Mouse (Mus musculus): ENCODE measurements at regions not wholly inside any gene's neighbourhood (a gene's known extent, or its start where the extent isn't known, plus 50 kb on each side); places are given as distances from the start of the nearest gene placed in this dataset.

GRCm38 (mm10) chr10:118596206-118596605, 155.4 kb downstream of the Ifng start:
- H3K27ac ChIP-seq, result no peak overlapping the region
- H3K36me3 ChIP-seq (ENCODE audit: control insufficient read depth, insufficient read depth, low read length), result no peaks in the 10 kb centered on the region
- no peaks in the 10 kb centered on the region for H3K79me2 ChIP-seq (replicated peaks; ENCODE audit: control insufficient read depth, insufficient read depth, low read length)
- WGBS, result 27% methylated on average over 8 of the region's 8 CpGs
- no peak overlapping the region for H3K4me3 ChIP-seq
- H3K27me3 ChIP-seq (ENCODE audit: control insufficient read depth, insufficient read depth, low read length), result no peaks in the 10 kb centered on the region
- H3K4me1 ChIP-seq (ENCODE audit: control insufficient read depth, insufficient read depth, low read length), result peaks cover 3% of the 10 kb centered on the region; the same call in 1 of the 2 replicates
- DNase-seq, result peak; percentile 23 to 32
- intact Hi-C loops (cut with DNase I), result loop anchor here (10.0 kb wide), 1 partner anchor 369 kb away; no protein-coding TSS in a partner anchor
- no peak overlapping the region for H3K9ac ChIP-seq (ENCODE audit: low read depth, low read length)
- no peak for TF ChIP-seq POLR2A (IDR thresholded peaks at IDR 0.05; ENCODE audit: insufficient read depth, low read depth, low read length)
- no peak for TF ChIP-seq EP300 (IDR thresholded peaks at IDR 0.05; ENCODE audit: insufficient read depth, low read depth, low read length)
- no peak for TF ChIP-seq CTCF (IDR thresholded peaks at IDR 0.05)

GRCm38 (mm10) chr10:118598497-118598896, 157.7 kb downstream of the Ifng start:
- intact Hi-C loops (cut with DNase I), result loop anchor here (10.0 kb wide), 1 partner anchor 366 kb away; no protein-coding TSS in a partner anchor
- H3K36me3 ChIP-seq (ENCODE audit: control insufficient read depth, insufficient read depth, low read length), result no peaks in the 10 kb centered on the region
- no peak overlapping the region for H3K27ac ChIP-seq
- H3K9ac ChIP-seq (ENCODE audit: low read depth, low read length), result no peak overlapping the region
- no peak for DNase-seq
- peaks cover 3% of the 10 kb centered on the region; the same call in 1 of the 2 replicates for H3K4me1 ChIP-seq (ENCODE audit: control insufficient read depth, insufficient read depth, low read length)
- no peaks in the 10 kb centered on the region for H3K27me3 ChIP-seq (ENCODE audit: control insufficient read depth, insufficient read depth, low read length)
- 80% methylated on average over 4 of the region's 4 CpGs for WGBS
- no peak overlapping the region for H3K4me3 ChIP-seq
- H3K79me2 ChIP-seq (replicated peaks; ENCODE audit: control insufficient read depth, insufficient read depth, low read length), result no peaks in the 10 kb centered on the region
- TF ChIP-seq EP300 (IDR thresholded peaks at IDR 0.05; ENCODE audit: insufficient read depth, low read depth, low read length) (no peak), CTCF (IDR thresholded peaks at IDR 0.05) (no peak)

GRCm38 (mm10) chr10:118599197-118599596, 158.4 kb downstream of the Ifng start:
- no peaks in the 10 kb centered on the region for H3K36me3 ChIP-seq (ENCODE audit: control insufficient read depth, insufficient read depth, low read length)
- 86% methylated on average over 5 of the region's 5 CpGs for WGBS
- no peak overlapping the region for H3K4me3 ChIP-seq
- no peak for DNase-seq
- intact Hi-C loops (cut with DNase I), result loop anchor here (10.0 kb wide), 1 partner anchor 366 kb away; no protein-coding TSS in a partner anchor
- H3K27ac ChIP-seq, result no peak overlapping the region
- H3K4me1 ChIP-seq (ENCODE audit: control insufficient read depth, insufficient read depth, low read length), result peaks cover 3% of the 10 kb centered on the region; the same call in 1 of the 2 replicates
- no peaks in the 10 kb centered on the region for H3K79me2 ChIP-seq (replicated peaks; ENCODE audit: control insufficient read depth, insufficient read depth, low read length)
- TF ChIP-seq POLR2A (IDR thresholded peaks at IDR 0.05; ENCODE audit: insufficient read depth, low read depth, low read length) (no peak), EP300 (IDR thresholded peaks at IDR 0.05; ENCODE audit: insufficient read depth, low read depth, low read length) (no peak), CTCF (IDR thresholded peaks at IDR 0.05) (no peak)
- H3K27me3 ChIP-seq (ENCODE audit: control insufficient read depth, insufficient read depth, low read length), result no peaks in the 10 kb centered on the region
- H3K9ac ChIP-seq (ENCODE audit: low read depth, low read length), result no peak overlapping the region

GRCm38 (mm10) chr10:118599610-118600009, 158.8 kb downstream of the Ifng start:
- no peak overlapping the region for H3K9ac ChIP-seq (ENCODE audit: low read depth, low read length)
- intact Hi-C loops (cut with DNase I), result loop anchor here (10.0 kb wide), 1 partner anchor 365 kb away; no protein-coding TSS in a partner anchor
- 71% methylated on average over 4 of the region's 4 CpGs for WGBS

GRCm38 (mm10) chr10:118602922-118603321, 162.1 kb downstream of the Ifng start:
- Histone ChIP-seq H3K27ac (no peak overlapping the region), H3K79me2 (replicated peaks; ENCODE audit: control insufficient read depth, insufficient read depth, low read length) (no peaks in the 10 kb centered on the region), H3K9ac (ENCODE audit: low read depth, low read length) (no peak overlapping the region), H3K27me3 (ENCODE audit: control insufficient read depth, insufficient read depth, low read length) (no peaks in the 10 kb centered on the region), H3K36me3 (ENCODE audit: control insufficient read depth, insufficient read depth, low read length) (no peaks in the 10 kb centered on the region), H3K4me3 (no peak overlapping the region), H3K4me1 (ENCODE audit: control insufficient read depth, insufficient read depth, low read length) (no peaks in the 10 kb centered on the region)
- intact Hi-C loops (cut with DNase I), result no loop called here
- DNase-seq, result no peak
- TF ChIP-seq CTCF (IDR thresholded peaks at IDR 0.05) (no peak), EP300 (IDR thresholded peaks at IDR 0.05; ENCODE audit: insufficient read depth, low read depth, low read length) (no peak), POLR2A (IDR thresholded peaks at IDR 0.05; ENCODE audit: insufficient read depth, low read depth, low read length) (no peak)
- 22% methylated on average over 4 of the region's 4 CpGs for WGBS

More at GRCm38 (mm10) chr10:118599610-118600009, 158.8 kb downstream of the Ifng start:
- Histone ChIP-seq H3K79me2 (replicated peaks; ENCODE audit: control insufficient read depth, insufficient read depth, low read length) (no peaks in the 10 kb centered on the region), H3K4me3 (no peak overlapping the region), H3K27ac (no peak overlapping the region), H3K27me3 (ENCODE audit: control insufficient read depth, insufficient read depth, low read length) (no peaks in the 10 kb centered on the region), H3K4me1 (ENCODE audit: control insufficient read depth, insufficient read depth, low read length) (peaks cover 3% of the 10 kb centered on the region; the same call in 1 of the 2 replicates), H3K36me3 (ENCODE audit: control insufficient read depth, insufficient read depth, low read length) (no peaks in the 10 kb centered on the region)
- DNase-seq, result no peak
- TF ChIP-seq CTCF (IDR thresholded peaks at IDR 0.05) (no peak), POLR2A (IDR thresholded peaks at IDR 0.05; ENCODE audit: insufficient read depth, low read depth, low read length) (no peak), EP300 (IDR thresholded peaks at IDR 0.05; ENCODE audit: insufficient read depth, low read depth, low read length) (no peak)

- no peak overlapping the region for H3K4me3 ChIP-seq
- no peaks in the 10 kb centered on the region for H3K27me3 ChIP-seq (ENCODE audit: control insufficient read depth, insufficient read depth, low read length)
- H3K4me1 ChIP-seq (ENCODE audit: control insufficient read depth, insufficient read depth, low read length), result no peaks in the 10 kb centered on the region
- TF ChIP-seq CTCF (IDR thresholded peaks at IDR 0.05) (no peak), EP300 (IDR thresholded peaks at IDR 0.05; ENCODE audit: insufficient read depth, low read depth, low read length) (no peak), POLR2A (IDR thresholded peaks at IDR 0.05; ENCODE audit: insufficient read depth, low read depth, low read length) (no peak)
- intact Hi-C loops (cut with DNase I), result no loop called here
- H3K9ac ChIP-seq (ENCODE audit: low read depth, low read length), result no peak overlapping the region
- no peaks in the 10 kb centered on the region for H3K79me2 ChIP-seq (replicated peaks; ENCODE audit: control insufficient read depth, insufficient read depth, low read length)
- no peaks in the 10 kb centered on the region for H3K36me3 ChIP-seq (ENCODE audit: control insufficient read depth, insufficient read depth, low read length)
- 83% methylated on average over 13 of the region's 13 CpGs for WGBS
- DNase-seq, result no peak
- no peak overlapping the region for H3K27ac ChIP-seq
Observed at GRCm38 (mm10) chr10:118603857-118604414, 163.1 kb downstream of the Ifng start.
